Mouse (Mus musculus) hindbrain, postnatal 0 days (tissue): ENCODE results near the gene Dbn1. TPM values are rescaled to one million over a fixed set of nuclear protein-coding genes. Genes with fewer than 3 reads are reported as not detected.

Experiments
- ATAC-seq: fragments of 200-750 bp; cut with Nextera tagmentation; 2 replicates; pipeline ENCODE4 v1.8.0; 2017; ENCODE audit warnings: mild to moderate bottlenecking, moderate TSS enrichment, moderate library complexity
- DNase-seq: peaks from one replicate; pipeline ENCODE4 v3.0.0-alpha.2; 2015; ENCODE audit warnings: low spot score
- H3K27ac ChIP-seq: fragments of 300-500 bp; sonication (generic); 2 replicates; pipeline ENCODE4 v1.5.1; 2014; ENCODE audit warnings: mild to moderate bottlenecking
- H3K27me3 ChIP-seq: fragments of 300-500 bp; sonication (generic); 2 replicates; pipeline ENCODE4 v1.6.1; 2014; ENCODE audit warnings: low read length, mixed read lengths; ENCODE audit not compliant: insufficient read depth
- H3K36me3 ChIP-seq: fragments of 300-500 bp; sonication (generic); 2 replicates; pipeline ENCODE4 v1.6.1; 2014; ENCODE audit warnings: low read length, mixed read lengths; ENCODE audit not compliant: insufficient read depth
- H3K4me1 ChIP-seq: fragments of 300-500 bp; sonication (generic); 2 replicates; pipeline ENCODE4 v1.6.1; 2014; ENCODE audit warnings: antibody characterized with exemption, low read length, mixed read lengths; ENCODE audit not compliant: insufficient read depth
- H3K4me2 ChIP-seq: fragments of 300-500 bp; sonication (generic); 2 replicates; pipeline ENCODE4 v1.6.1; 2014; ENCODE audit warnings: low read depth, mild to moderate bottlenecking, low read length, moderate library complexity, mixed read lengths
- H3K4me3 ChIP-seq: fragments of 300-500 bp; sonication (generic); 2 replicates; pipeline ENCODE4 v1.5.1; 2014; ENCODE audit warnings: low read length
- H3K9ac ChIP-seq: fragments of 300-500 bp; sonication (generic); replicated peaks from 2 replicates; pipeline ENCODE4 v1.6.1; 2014; ENCODE audit warnings: mild to moderate bottlenecking, low read length, moderate library complexity, mixed read lengths
- H3K9me3 ChIP-seq: fragments of 300-500 bp; sonication (generic); 2 replicates; pipeline ENCODE4 v1.6.1; 2016; ENCODE audit warnings: low read length, mixed read lengths
- CTCF ChIP-seq: IDR thresholded peaks from 2 replicates; pipeline ENCODE4 v1.5.1; 2016; ENCODE audit warnings: antibody characterized with exemption, control low read depth, low read depth
- WGBS: fragments of 180-500 bp; shearing (Covaris S2); extraction: QIAGEN DNeasy Blood & Tissue Kit; methylation state at CpG from one replicate; pipeline ENCODE4 v1.1.7; 2014; 5-methylcytosine and 5-hydroxymethylcytosine counted together
- polyA plus RNA-seq: library from polyadenylated mRNA; unstranded; fragments of >200 nt; fragmentation: Nextera tagmentation; extraction: Ambion mirVana; gene quantifications from 2 replicates; pipeline ENCODE4 v1.2.1, GENCODE M21; 2015
- total RNA-seq: library from RNA; depleted of rRNA; stranded (reverse); fragments of >200 nt; gene quantifications from 2 replicates; pipeline ENCODE4 v1.2.3, GENCODE M21; 2014

Gene Dbn1
- total and polyA plus RNA-seq, 2 experiments from 2014 or later = 369 to 442 TPM

DNA sequence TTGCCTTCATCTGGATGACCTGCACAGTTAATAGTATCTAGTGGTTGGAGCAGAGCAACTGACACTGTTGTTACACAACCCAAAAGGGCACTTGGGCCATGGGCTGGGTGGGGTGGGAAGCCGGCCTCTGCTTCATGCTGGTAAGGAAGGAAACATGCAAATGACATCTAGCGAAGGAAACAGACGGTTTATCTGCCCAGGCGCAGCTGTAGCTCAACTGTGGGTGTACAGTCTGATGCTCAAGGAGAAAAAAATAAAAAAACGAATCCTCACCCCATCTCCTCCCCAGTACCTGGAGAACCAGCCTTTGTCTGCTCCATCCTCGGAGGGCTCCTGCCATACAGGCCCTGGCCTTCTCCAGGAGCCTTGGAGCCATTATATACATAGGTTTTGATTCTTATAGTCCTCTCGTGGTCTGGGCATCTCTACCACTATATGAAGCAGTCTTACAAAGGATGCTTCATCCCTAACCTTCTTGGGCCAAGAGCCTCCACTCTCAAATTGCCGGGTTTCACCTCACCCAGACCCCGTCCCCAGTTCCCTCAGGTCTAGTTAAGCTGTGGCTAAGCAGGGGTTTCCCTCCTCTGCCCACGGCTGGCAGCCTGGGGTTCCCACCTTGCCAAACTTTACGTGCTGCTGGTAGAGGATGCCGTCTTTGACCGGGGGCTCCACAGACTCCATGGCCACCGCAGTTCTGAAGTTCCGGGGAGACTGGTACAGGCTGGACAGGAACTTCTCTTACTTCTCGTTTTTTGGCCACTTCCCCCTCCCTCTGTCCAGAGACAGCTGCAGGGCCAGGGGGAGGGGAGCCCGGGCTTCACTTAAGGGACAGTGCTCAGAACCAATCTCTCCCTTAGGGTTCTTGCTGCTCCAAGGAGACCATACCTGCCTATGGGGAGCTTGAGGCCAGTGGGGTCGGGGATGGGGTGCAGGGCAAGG, 40.2 kb upstream of the Dbn1 start:
- TF ChIP-seq CTCF = no peak
- no peaks in the 10 kb centered on the region for H3K4me1 ChIP-seq
- H3K4me3 ChIP-seq = no peak overlapping the region
- 81% methylated on average over 18 of the region's 18 CpGs for WGBS
- H3K9ac ChIP-seq = no peak overlapping the region
- H3K27ac ChIP-seq = no peak overlapping the region
- no peaks in the 10 kb centered on the region for H3K27me3 ChIP-seq
- no peaks in the 10 kb centered on the region for H3K9me3 ChIP-seq
- no peak for ATAC-seq
- no peak overlapping the region for H3K4me2 ChIP-seq
- H3K36me3 ChIP-seq = peaks cover 29% of the 10 kb centered on the region
- no peak for DNase-seq

DNA sequence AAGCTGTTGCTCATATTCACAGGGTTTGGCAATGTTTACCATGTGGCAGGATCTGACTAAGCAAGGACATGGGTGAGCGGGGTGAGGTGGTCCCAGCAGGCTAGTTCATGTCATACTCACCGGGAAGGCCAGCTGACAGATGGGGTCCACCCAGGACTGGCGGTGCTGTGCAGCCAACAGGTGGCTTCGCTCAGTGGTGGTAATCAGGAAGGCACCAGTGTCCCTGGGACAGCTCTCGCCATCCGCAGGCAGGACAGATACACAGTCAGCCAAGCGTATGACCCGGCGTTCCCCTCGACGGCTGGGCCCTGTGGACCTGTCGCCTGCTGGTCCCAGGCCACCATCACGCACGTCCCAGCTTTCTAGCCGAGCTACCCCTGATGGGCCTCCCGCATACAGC, 39.3 kb upstream of the Dbn1 start:
- Histone ChIP-seq H3K9ac (no peak overlapping the region), H3K9me3 (no peaks in the 10 kb centered on the region), H3K27me3 (no peaks in the 10 kb centered on the region), H3K4me2 (no peak overlapping the region), H3K4me1 (no peaks in the 10 kb centered on the region), H3K36me3 (peaks cover 22% of the 10 kb centered on the region), H3K27ac (no peak overlapping the region), H3K4me3 (no peak overlapping the region)
- ATAC-seq (no peak), DNase-seq (no peak)
- WGBS = 67% methylated on average over 16 of the region's 16 CpGs
- no peak for TF ChIP-seq CTCF

DNA sequence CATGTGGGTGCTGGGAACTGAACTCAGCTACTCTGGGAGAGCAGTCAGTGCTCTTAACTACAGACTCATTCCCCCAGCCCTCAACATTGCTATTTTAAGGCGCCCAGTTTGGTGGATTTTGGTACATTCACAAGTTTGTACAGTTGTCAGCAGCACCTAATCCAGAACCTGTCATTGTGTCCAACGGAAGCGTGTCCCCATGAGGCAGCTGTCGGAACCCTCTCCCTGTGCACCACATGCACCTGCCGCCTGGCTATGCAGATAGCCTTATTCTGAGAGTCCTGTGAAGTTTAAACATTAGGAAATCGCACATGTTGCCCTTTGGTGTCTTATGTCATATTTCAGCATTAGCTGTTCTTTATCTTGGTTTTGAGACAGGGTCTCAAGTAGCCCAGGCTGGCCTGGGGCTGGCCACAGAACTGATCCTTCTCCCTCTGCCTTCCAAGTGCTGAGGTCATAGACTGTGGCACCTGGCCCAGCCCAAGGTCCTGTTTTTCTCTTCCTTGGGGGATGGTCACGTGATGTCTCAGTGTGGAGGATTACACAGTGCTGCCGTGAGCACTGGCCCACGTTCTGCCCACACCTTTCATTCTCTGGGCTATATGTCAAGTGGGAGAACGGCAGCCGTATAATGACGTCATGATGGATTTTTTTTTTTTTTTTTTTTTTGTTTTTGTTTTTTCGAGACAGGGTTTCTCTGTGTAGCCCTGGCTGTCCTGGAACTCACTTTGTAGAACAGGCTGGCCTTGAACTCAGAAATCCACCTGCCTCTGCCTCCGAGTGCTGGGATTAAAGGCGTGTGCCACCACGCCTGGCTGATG, 38.0 kb upstream of the Dbn1 start:
- Histone ChIP-seq H3K4me1 (no peaks in the 10 kb centered on the region), H3K36me3 (peaks cover 12% of the 10 kb centered on the region), H3K9ac (no peak overlapping the region), H3K9me3 (no peaks in the 10 kb centered on the region), H3K27ac (no peak overlapping the region), H3K27me3 (no peaks in the 10 kb centered on the region), H3K4me3 (no peak overlapping the region), H3K4me2 (no peak overlapping the region)
- 82% methylated on average over 16 of the region's 16 CpGs for WGBS
- no peak for TF ChIP-seq CTCF
- DNase-seq (no peak), ATAC-seq (no peak)

DNA sequence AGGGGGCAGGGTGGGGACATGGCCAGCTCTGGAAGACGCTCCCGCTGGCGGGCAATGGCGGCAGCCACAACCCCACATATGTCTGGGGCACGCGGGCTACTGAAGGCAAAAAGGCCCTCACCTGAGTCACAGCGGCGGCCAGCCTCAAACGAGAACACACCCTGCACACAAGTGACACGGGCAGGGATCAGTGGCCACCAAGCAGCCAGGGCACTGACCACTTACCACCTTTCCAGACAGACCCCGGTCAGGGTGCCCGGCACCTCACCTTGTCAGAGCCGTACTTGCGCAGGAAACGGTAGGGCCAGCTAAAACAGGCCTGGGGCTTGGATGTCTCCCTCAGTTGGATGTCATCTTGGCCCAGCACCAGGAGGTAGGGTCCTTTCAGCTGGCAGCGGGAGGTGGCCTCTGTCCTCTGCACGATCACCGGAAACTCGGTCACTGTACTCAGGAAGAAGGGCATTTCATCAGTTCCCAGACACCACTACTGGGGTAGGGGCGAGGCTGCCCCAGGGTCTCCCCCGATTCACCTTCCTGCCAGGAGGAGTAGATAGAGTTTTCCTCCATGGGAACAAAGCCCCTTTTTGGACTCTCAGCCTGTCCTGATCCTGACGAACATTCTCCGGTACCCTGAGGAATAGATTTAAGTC, 36.2 kb upstream of the Dbn1 start:
- TF ChIP-seq CTCF = no peak
- Histone ChIP-seq H3K27ac (no peak overlapping the region), H3K36me3 (no peaks in the 10 kb centered on the region), H3K4me1 (no peaks in the 10 kb centered on the region), H3K27me3 (no peaks in the 10 kb centered on the region), H3K9ac (no peak overlapping the region), H3K4me2 (no peak overlapping the region), H3K9me3 (no peaks in the 10 kb centered on the region), H3K4me3 (no peak overlapping the region)
- no peak for ATAC-seq
- WGBS = 93% methylated on average over 23 of the region's 23 CpGs
- DNase-seq = no peak

DNA sequence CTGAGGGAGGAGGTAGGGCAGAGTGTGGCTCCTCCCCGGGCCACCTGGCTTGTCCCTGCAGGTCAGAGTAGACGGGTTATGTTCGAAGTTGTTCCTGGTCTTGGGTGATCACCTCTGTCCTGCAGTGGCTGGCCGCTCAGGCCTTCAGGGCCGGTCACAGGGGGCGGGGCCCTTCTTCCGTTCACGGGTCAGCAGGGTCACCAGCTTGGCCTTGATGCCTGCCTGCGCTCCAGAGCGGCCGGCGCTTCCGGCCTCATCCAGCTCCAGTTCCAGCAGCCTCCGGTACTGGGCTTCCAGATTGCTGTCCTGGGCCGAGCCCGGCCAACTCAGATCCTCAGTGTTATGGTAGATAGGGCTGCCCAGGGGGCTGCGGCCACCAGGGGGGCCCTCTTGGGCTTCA, 35.4 kb upstream of the Dbn1 start:
- DNase-seq (no peak), ATAC-seq (0 out of 2 replicates have a peak, but pooled peaks have one; percentile 22)
- Histone ChIP-seq H3K27me3 (no peaks in the 10 kb centered on the region), H3K4me3 (no peak overlapping the region), H3K4me2 (no peak overlapping the region), H3K4me1 (no peaks in the 10 kb centered on the region), H3K9ac (no peak overlapping the region), H3K36me3 (no peaks in the 10 kb centered on the region), H3K27ac (no peak overlapping the region), H3K9me3 (no peaks in the 10 kb centered on the region)
- WGBS = 69% methylated on average over 17 of the region's 17 CpGs
- no peak for TF ChIP-seq CTCF

DNA sequence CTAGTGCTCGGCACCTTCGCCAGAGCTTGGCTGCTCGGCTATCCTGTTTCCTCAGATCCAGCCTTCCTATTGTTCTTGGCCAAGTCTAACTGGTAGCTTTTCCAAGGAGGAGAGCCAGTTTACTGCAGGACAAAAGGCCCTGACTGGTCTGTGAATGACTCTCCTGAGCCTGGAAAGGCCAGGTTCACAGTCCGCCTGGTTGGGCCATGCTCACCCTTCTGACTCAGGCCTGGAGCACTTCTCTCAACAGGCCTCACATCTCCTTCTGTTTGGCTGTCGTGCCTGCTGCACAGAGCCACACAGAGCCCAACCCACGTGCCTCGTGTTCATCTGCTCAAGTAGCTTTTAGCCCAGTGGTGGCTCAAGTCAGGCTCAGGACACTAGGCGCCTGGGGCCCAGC, 34.8 kb upstream of the Dbn1 start:
- Histone ChIP-seq H3K4me2 (no peak overlapping the region), H3K9me3 (no peaks in the 10 kb centered on the region), H3K9ac (no peak overlapping the region), H3K27ac (no peak overlapping the region), H3K4me1 (no peaks in the 10 kb centered on the region), H3K36me3 (no peaks in the 10 kb centered on the region), H3K4me3 (no peak overlapping the region), H3K27me3 (no peaks in the 10 kb centered on the region)
- ATAC-seq = no peak
- WGBS = 46% methylated on average over 8 of the region's 8 CpGs
- no peak for TF ChIP-seq CTCF
- no peak for DNase-seq
